Mouse (Mus musculus): Measurements from ENCODE around the gene Acot5. TPM values are rescaled to one million over a fixed set of nuclear protein-coding genes. Genes with fewer than 3 reads are reported as not detected.

Acot5 gene
- polyA plus RNA-seq, 1 experiment from 2014 or later = 0.14 TPM

Other genes with a start within 250 kb of the Acot5 start
- 29.8 and 34.1 TPM in 2 replicates for gene Numb, start 147.4 kb upstream of the Acot5 start, polyA plus RNA-seq (2015; fragmentation: Nextera tagmentation; extraction: Ambion mirVana)
- gene Riox1, start 118.7 kb upstream of the Acot5 start, polyA plus RNA-seq (2015; fragmentation: Nextera tagmentation; extraction: Ambion mirVana) = 14.3 and 15.6 TPM in 2 replicates
- gene Heatr4, start 84.5 kb upstream of the Acot5 start, polyA plus RNA-seq (2015; fragmentation: Nextera tagmentation; extraction: Ambion mirVana) = 0.04 TPM in 1 of 2 replicates, not detected in the other
- 29.0 and 30.0 TPM in 2 replicates for gene Acot2, start 81.5 kb upstream of the Acot5 start, polyA plus RNA-seq (2015; fragmentation: Nextera tagmentation; extraction: Ambion mirVana)
- 51.1 and 62.7 TPM in 2 replicates for gene Acot1, start 59.8 kb upstream of the Acot5 start, polyA plus RNA-seq (2015; fragmentation: Nextera tagmentation; extraction: Ambion mirVana)
- 2.4 and 2.6 TPM in 2 replicates for gene Acot4, start 30.9 kb upstream of the Acot5 start, polyA plus RNA-seq (2015; fragmentation: Nextera tagmentation; extraction: Ambion mirVana)
- 0.73 TPM in 1 of 2 replicates, not detected in the other for gene Gm49366, start 30.4 kb upstream of the Acot5 start, polyA plus RNA-seq (2015; fragmentation: Nextera tagmentation; extraction: Ambion mirVana)
- gene Acot3, start 17.2 kb upstream of the Acot5 start, polyA plus RNA-seq (2015; fragmentation: Nextera tagmentation; extraction: Ambion mirVana) = 0.68 and 1.3 TPM in 2 replicates
- gene Acot6, start 31.3 kb downstream of the Acot5 start, polyA plus RNA-seq (2015; fragmentation: Nextera tagmentation; extraction: Ambion mirVana) = 1.6 and 1.7 TPM in 2 replicates
- 3.9 and 5.3 TPM in 2 replicates for gene Dnal1, start 45.0 kb downstream of the Acot5 start, polyA plus RNA-seq (2015; fragmentation: Nextera tagmentation; extraction: Ambion mirVana)
- gene Pnma1, start 79.2 kb downstream of the Acot5 start, polyA plus RNA-seq (2015; fragmentation: Nextera tagmentation; extraction: Ambion mirVana) = 0.76 and 0.94 TPM in 2 replicates
- gene Elmsan1, start 149.6 kb downstream of the Acot5 start, polyA plus RNA-seq (2015; fragmentation: Nextera tagmentation; extraction: Ambion mirVana) = 9.9 and 10.5 TPM in 2 replicates
- 28.3 and 32.6 TPM in 2 replicates for gene Ptgr2, start 215.9 kb downstream of the Acot5 start, polyA plus RNA-seq (2015; fragmentation: Nextera tagmentation; extraction: Ambion mirVana)
- 63.8 and 69.6 TPM in 2 replicates for gene Zfp410, start 247.5 kb downstream of the Acot5 start, polyA plus RNA-seq (2015; fragmentation: Nextera tagmentation; extraction: Ambion mirVana)

Measured in stomach, embryonic 15.5 days (tissue).